Mouse (Mus musculus) heart, postnatal 4 days (tissue): ENCODE results near the gene Rnf114. TPM values are rescaled to one million over a fixed set of nuclear protein-coding genes. Genes with fewer than 3 reads are reported as not detected.

Experiments
- DNase-seq: peaks from one replicate; pipeline ENCODE4 v3.0.0; 2021
- total RNA-seq, 2 experiments: library from RNA; stranded (reverse); gene quantifications; 2 replicates each; pipeline ENCODE4 v1.2.3; 2021

Gene Rnf114
- total RNA-seq, 2 experiments from 2014 or later: 39.3 to 39.4 TPM

GRCm38 (mm10) chr2:167475596-167475995, 16.8 kb upstream of the Rnf114 start:
- DNase-seq: no peak

- DNase-seq: peak; percentile 83
These were observed 16.2 kb upstream of the Rnf114 start for GRCm38 (mm10) chr2:167476200-167476688.

- DNase-seq: no peak
These were observed 15.7 kb upstream of the Rnf114 start for GRCm38 (mm10) chr2:167476762-167477161.

GRCm38 (mm10) chr2:167478128-167478527, 14.3 kb upstream of the Rnf114 start:
- DNase-seq: no peak

- DNase-seq: no peak
These were observed 12.9 kb upstream of the Rnf114 start for GRCm38 (mm10) chr2:167479501-167479900.

GRCm38 (mm10) chr2:167482681-167483080, 9.8 kb upstream of the Rnf114 start:
- no peak for DNase-seq

GRCm38 (mm10) chr2:167483081-167483826, 9.2 kb upstream of the Rnf114 start:
- DNase-seq: no peak

- DNase-seq: no peak
These were observed 8.5 kb upstream of the Rnf114 start for GRCm38 (mm10) chr2:167483827-167484410.

GRCm38 (mm10) chr2:167484932-167485331, 7.5 kb upstream of the Rnf114 start:
- no peak for DNase-seq

GRCm38 (mm10) chr2:167485501-167486377, 6.7 kb upstream of the Rnf114 start:
- DNase-seq: peak; percentile 81

- no peak for DNase-seq
These were observed 5.9 kb upstream of the Rnf114 start for GRCm38 (mm10) chr2:167486573-167486972.

- no peak for DNase-seq
These were observed 4.9 kb upstream of the Rnf114 start for GRCm38 (mm10) chr2:167487551-167487950.

- no peak for DNase-seq
These were observed 4.5 kb upstream of the Rnf114 start for GRCm38 (mm10) chr2:167487994-167488393.

- no peak for DNase-seq
These were observed 1.5 kb upstream of the Rnf114 start for GRCm38 (mm10) chr2:167490813-167491525.

- peak; percentile 93 for DNase-seq
These were observed 530 bp downstream of the Rnf114 start, which contains the start of gene Spata2 for GRCm38 (mm10) chr2:167492713-167493636. TSS of gene Spata2 (minus strand) at chr2:167492887.

- DNase-seq: no peak
These were observed 4.0 kb downstream of the Rnf114 start for GRCm38 (mm10) chr2:167496437-167496836.

- DNase-seq: peak; percentile 71
These were observed 4.8 kb downstream of the Rnf114 start for GRCm38 (mm10) chr2:167497272-167497671.

GRCm38 (mm10) chr2:167502554-167503252, 10.3 kb downstream of the Rnf114 start:
- DNase-seq: no peak

- peak; percentile 94 for DNase-seq
These were observed 10.9 kb downstream of the Rnf114 start for GRCm38 (mm10) chr2:167503253-167503895.

GRCm38 (mm10) chr2:167503896-167504349, 11.5 kb downstream of the Rnf114 start:
- peak; percentile 65 for DNase-seq
